Mouse (Mus musculus): ENCODE data around the gene Gpr37. TPM values are rescaled to one million over a fixed set of nuclear protein-coding genes. Genes with fewer than 3 reads are reported as not detected.

Gene Gpr37
- 0.08 and 0.13 TPM in 2 replicates for polyA plus RNA-seq (2016; fragmentation: Nextera tagmentation; extraction: Ambion mirVana)

- WGBS = 41% methylated on average over 7 of the region's 7 CpGs
- Histone ChIP-seq H3K4me3 (peak within 1 kb of the TSS; percentile 64), H3K9me3 (replicated peaks) (no peaks in the 10 kb centered on the region), H3K36me3 (no peaks in the 10 kb centered on the region), H3K4me1 (peaks cover 11% of the 10 kb centered on the region), H3K27ac (peak within 1 kb of the TSS; percentile 68), H3K27me3 (ENCODE audit: low read depth, poor library complexity, severe bottlenecking) (peaks cover 25% of the 10 kb centered on the region)
- no peak for DNase-seq (ENCODE audit: low spot score)
These were observed at the start of gene Gpr37 for GRCm38 (mm10) chr6:25690629-25691028. TSS of gene Gpr37 (minus strand) at chr6:25690729.

- DNase-seq (ENCODE audit: low spot score) = no peak
- H3K27ac ChIP-seq = no peak overlapping the region
- no peaks in the 10 kb centered on the region for H3K4me1 ChIP-seq
- H3K27me3 ChIP-seq (ENCODE audit: low read depth, poor library complexity, severe bottlenecking) = no peaks in the 10 kb centered on the region
- H3K36me3 ChIP-seq = no peaks in the 10 kb centered on the region
- no peaks in the 10 kb centered on the region for H3K9me3 ChIP-seq (replicated peaks)
- no peak overlapping the region for H3K4me3 ChIP-seq
These were observed 46.0 kb upstream of the Gpr37 start for GRCm38 (mm10) chr6:25736533-25736932.

- WGBS = 93% methylated on average over 1 of the region's 1 CpGs
- Histone ChIP-seq H3K27me3 (ENCODE audit: low read depth, poor library complexity, severe bottlenecking) (no peaks in the 10 kb centered on the region), H3K36me3 (no peaks in the 10 kb centered on the region), H3K4me3 (no peak overlapping the region), H3K4me1 (no peaks in the 10 kb centered on the region), H3K9me3 (replicated peaks) (no peaks in the 10 kb centered on the region), H3K27ac (no peak overlapping the region)
- no peak for DNase-seq (ENCODE audit: low spot score)
These were observed 36.0 kb upstream of the Gpr37 start for GRCm38 (mm10) chr6:25726560-25726959.

- 20% methylated on average over 2 of the region's 2 CpGs for WGBS
- H3K27me3 ChIP-seq (ENCODE audit: low read depth, poor library complexity, severe bottlenecking) = no peaks in the 10 kb centered on the region
- DNase-seq (ENCODE audit: low spot score) = no peak
- no peaks in the 10 kb centered on the region for H3K9me3 ChIP-seq (replicated peaks)
- H3K36me3 ChIP-seq = no peaks in the 10 kb centered on the region
- H3K4me1 ChIP-seq = no peaks in the 10 kb centered on the region
- H3K27ac ChIP-seq = no peak overlapping the region
- no peak overlapping the region for H3K4me3 ChIP-seq
These were observed 20.1 kb upstream of the Gpr37 start for GRCm38 (mm10) chr6:25710601-25711000.

GRCm38 (mm10) chr6:25709250-25709895 is 18.8 kb upstream of the Gpr37 start:
- H3K27ac ChIP-seq = no peak overlapping the region
- no peaks in the 10 kb centered on the region for H3K4me1 ChIP-seq
- WGBS = 64% methylated on average over 6 of the region's 6 CpGs
- H3K4me3 ChIP-seq = no peak overlapping the region
- DNase-seq (ENCODE audit: low spot score) = peak; percentile 29
- H3K36me3 ChIP-seq = no peaks in the 10 kb centered on the region
- H3K27me3 ChIP-seq (ENCODE audit: low read depth, poor library complexity, severe bottlenecking) = no peaks in the 10 kb centered on the region
- H3K9me3 ChIP-seq (replicated peaks) = no peaks in the 10 kb centered on the region

GRCm38 (mm10) chr6:25699956-25700355 is 9.4 kb upstream of the Gpr37 start:
- Histone ChIP-seq H3K4me1 (no peaks in the 10 kb centered on the region), H3K4me3 (no peak overlapping the region), H3K9me3 (replicated peaks) (no peaks in the 10 kb centered on the region), H3K27ac (no peak overlapping the region), H3K36me3 (no peaks in the 10 kb centered on the region), H3K27me3 (ENCODE audit: low read depth, poor library complexity, severe bottlenecking) (no peaks in the 10 kb centered on the region)
- WGBS = 58% methylated on average over 2 of the region's 2 CpGs
- no peak for DNase-seq (ENCODE audit: low spot score)

- H3K36me3 ChIP-seq = no peaks in the 10 kb centered on the region
- H3K27me3 ChIP-seq (ENCODE audit: low read depth, poor library complexity, severe bottlenecking) = peaks cover 25% of the 10 kb centered on the region
- H3K27ac ChIP-seq = peak overlapping the region; percentile 68
- no peaks in the 10 kb centered on the region for H3K9me3 ChIP-seq (replicated peaks)
- peaks cover 11% of the 10 kb centered on the region for H3K4me1 ChIP-seq
- WGBS = 2% methylated on average over 5 of the region's 5 CpGs
- peak overlapping the region; percentile 64 for H3K4me3 ChIP-seq
- DNase-seq (ENCODE audit: low spot score) = peak; percentile 57
These were observed 284 bp downstream of the Gpr37 start for GRCm38 (mm10) chr6:25690284-25690605.

- Histone ChIP-seq H3K9me3 (replicated peaks) (no peaks in the 10 kb centered on the region), H3K27me3 (ENCODE audit: low read depth, poor library complexity, severe bottlenecking) (peaks cover 25% of the 10 kb centered on the region), H3K4me1 (peaks cover 11% of the 10 kb centered on the region), H3K27ac (peak overlapping the region; percentile 68), H3K4me3 (peak overlapping the region; percentile 64), H3K36me3 (no peaks in the 10 kb centered on the region)
- DNase-seq (ENCODE audit: low spot score) = peak; percentile 70
- WGBS = under 1% methylated on average over 43 of the region's 43 CpGs
These were observed 827 bp downstream of the Gpr37 start for GRCm38 (mm10) chr6:25689520-25690283.

- WGBS = 4% methylated on average over 25 of the region's 25 CpGs
- Histone ChIP-seq H3K4me1 (peaks cover 11% of the 10 kb centered on the region), H3K27ac (no peak overlapping the region), H3K9me3 (replicated peaks) (no peaks in the 10 kb centered on the region), H3K4me3 (peak overlapping the region; percentile 64), H3K36me3 (no peaks in the 10 kb centered on the region), H3K27me3 (ENCODE audit: low read depth, poor library complexity, severe bottlenecking) (peaks cover 25% of the 10 kb centered on the region)
- peak; percentile 40 for DNase-seq (ENCODE audit: low spot score)
These were observed 1.5 kb downstream of the Gpr37 start for GRCm38 (mm10) chr6:25688927-25689519.

GRCm38 (mm10) chr6:25686760-25687200 is 3.7 kb downstream of the Gpr37 start:
- Histone ChIP-seq H3K4me3 (no peak overlapping the region), H3K27ac (no peak overlapping the region), H3K27me3 (ENCODE audit: low read depth, poor library complexity, severe bottlenecking) (peaks cover 25% of the 10 kb centered on the region), H3K9me3 (replicated peaks) (no peaks in the 10 kb centered on the region), H3K4me1 (peaks cover 11% of the 10 kb centered on the region), H3K36me3 (no peaks in the 10 kb centered on the region)
- DNase-seq (ENCODE audit: low spot score) = no peak
- WGBS = 80% methylated on average over 3 of the region's 3 CpGs

GRCm38 (mm10) chr6:25684391-25684790 is 6.1 kb downstream of the Gpr37 start:
- Histone ChIP-seq H3K4me3 (no peak overlapping the region), H3K27me3 (ENCODE audit: low read depth, poor library complexity, severe bottlenecking) (peaks cover 22% of the 10 kb centered on the region), H3K4me1 (peaks cover 11% of the 10 kb centered on the region), H3K9me3 (replicated peaks) (no peaks in the 10 kb centered on the region), H3K36me3 (no peaks in the 10 kb centered on the region), H3K27ac (no peak overlapping the region)
- no peak for DNase-seq (ENCODE audit: low spot score)
- 86% methylated on average over 2 of the region's 2 CpGs for WGBS

GRCm38 (mm10) chr6:25675111-25675510 is 15.4 kb downstream of the Gpr37 start:
- no peak for DNase-seq (ENCODE audit: low spot score)
- 95% methylated on average over 4 of the region's 4 CpGs for WGBS

GRCm38 (mm10) chr6:25673801-25674200 is 16.7 kb downstream of the Gpr37 start:
- H3K27ac ChIP-seq = no peak overlapping the region
- no peaks in the 10 kb centered on the region for H3K27me3 ChIP-seq (ENCODE audit: low read depth, poor library complexity, severe bottlenecking)
- no peaks in the 10 kb centered on the region for H3K36me3 ChIP-seq
- 80% methylated on average over 3 of the region's 3 CpGs for WGBS
- no peaks in the 10 kb centered on the region for H3K9me3 ChIP-seq (replicated peaks)
- H3K4me3 ChIP-seq = no peak overlapping the region
- H3K4me1 ChIP-seq = no peaks in the 10 kb centered on the region
- no peak for DNase-seq (ENCODE audit: low spot score)

More at GRCm38 (mm10) chr6:25675111-25675510, 15.4 kb downstream of the Gpr37 start:
- no peak overlapping the region for H3K27ac ChIP-seq
- no peak overlapping the region for H3K4me3 ChIP-seq
- no peaks in the 10 kb centered on the region for H3K27me3 ChIP-seq (ENCODE audit: low read depth, poor library complexity, severe bottlenecking)
- H3K4me1 ChIP-seq = no peaks in the 10 kb centered on the region
- H3K9me3 ChIP-seq (replicated peaks) = no peaks in the 10 kb centered on the region
- no peaks in the 10 kb centered on the region for H3K36me3 ChIP-seq

Data from limb, embryonic 10.5 days (tissue).